Mouse (Mus musculus) neural tube, embryonic 14.5 days (tissue): Measurements from ENCODE around the gene Osbpl10. TPM values are rescaled to one million over a fixed set of nuclear protein-coding genes. Genes with fewer than 3 reads are reported as not detected.

Experiments
- ATAC-seq: fragments of 200-750 bp; cut with Nextera tagmentation; 2 replicates; pipeline ENCODE4 v1.8.0; 2017; ENCODE audit warnings: low read depth, mild to moderate bottlenecking, moderate TSS enrichment, moderate library complexity
- H3K27ac ChIP-seq: fragments of 300-500 bp; sonication (generic); 2 replicates; pipeline ENCODE4 v1.5.1; 2014; ENCODE audit warnings: low read depth, mild to moderate bottlenecking, control low read depth, low read length, moderate library complexity, mixed read lengths
- H3K27me3 ChIP-seq: fragments of 300-500 bp; sonication (generic); 2 replicates; pipeline ENCODE4 v1.6.1; 2014; ENCODE audit warnings: low read length; ENCODE audit not compliant: control insufficient read depth, insufficient read depth
- H3K36me3 ChIP-seq: fragments of 300-500 bp; sonication (generic); 2 replicates; pipeline ENCODE4 v1.6.1; 2014; ENCODE audit warnings: low read length, mixed read lengths; ENCODE audit not compliant: control insufficient read depth, insufficient read depth
- H3K4me1 ChIP-seq: fragments of 300-500 bp; sonication (generic); 2 replicates; pipeline ENCODE4 v1.6.1; 2014; ENCODE audit warnings: low read length; ENCODE audit not compliant: control insufficient read depth, insufficient read depth
- H3K4me2 ChIP-seq: fragments of 300-500 bp; sonication (generic); 2 replicates; pipeline ENCODE4 v1.6.1; 2014; ENCODE audit warnings: mild to moderate bottlenecking, low read depth, low read length, control low read depth
- H3K4me3 ChIP-seq: fragments of 300-500 bp; sonication (generic); 2 replicates; pipeline ENCODE4 v1.5.1; 2014; ENCODE audit warnings: low read depth, low read length, control low read depth, mixed read lengths
- H3K9ac ChIP-seq: fragments of 300-500 bp; sonication (generic); replicated peaks from 2 replicates; pipeline ENCODE4 v1.6.1; 2014; ENCODE audit warnings: low read depth, mild to moderate bottlenecking, control low read depth, low read length, mixed read lengths
- H3K9me3 ChIP-seq: fragments of 300-500 bp; sonication (generic); 2 replicates; pipeline ENCODE4 v1.6.1; 2016; ENCODE audit warnings: low read length; ENCODE audit not compliant: control insufficient read depth
- whole genome bisulfite sequencing: fragments of 180-500 bp; shearing (Covaris S2); extraction: QIAGEN DNeasy Blood & Tissue Kit; methylation state at CpG from one replicate; pipeline ENCODE4 v1.1.7; 2014; 5-methylcytosine and 5-hydroxymethylcytosine counted together
- polyA plus RNA-seq: library from polyadenylated mRNA; unstranded; fragments of >200 nt; fragmentation: Nextera tagmentation; extraction: Ambion mirVana; gene quantifications from 2 replicates; pipeline ENCODE4 v1.2.1, GENCODE M21; 2014

Osbpl10 gene
- polyA plus RNA-seq, result 2.9 and 3.3 TPM in 2 replicates

GRCm38 (mm10) chr9:114978281-114979111, at the start of gene Osbpl10:
Gene Osbpl10 (plus strand): TSS chr9:114978569.
- H3K27ac ChIP-seq, result peak within 1 kb of the TSS; percentile 78
- peak within 1 kb of the TSS; percentile 73 for H3K4me3 ChIP-seq
- H3K9ac ChIP-seq, result peak within 1 kb of the TSS; percentile 83
- ATAC-seq, result peak; percentile 86
- peak within 1 kb of the TSS; percentile 83 for H3K4me2 ChIP-seq
- WGBS, result under 1% methylated on average over 49 of the region's 86 CpGs
- peaks cover 6% of the 10 kb centered on the region; the same call in 1 of the 2 replicates for H3K4me1 ChIP-seq
- no peaks in the 10 kb centered on the region for H3K36me3 ChIP-seq
- H3K27me3 ChIP-seq, result no peaks in the 10 kb centered on the region
- H3K9me3 ChIP-seq, result no peaks in the 10 kb centered on the region

GRCm38 (mm10) chr9:114930464-114931090, 47.8 kb upstream of the Osbpl10 start:
- Histone ChIP-seq H3K27ac (no peak overlapping the region), H3K4me3 (no peak overlapping the region)
- WGBS, result 81% methylated on average over 9 of the region's 9 CpGs

GRCm38 (mm10) chr9:114932607-114933006, 45.8 kb upstream of the Osbpl10 start:
- 0 out of 2 replicates have a peak overlapping the region, but pooled peaks have one; percentile 12 for H3K9ac ChIP-seq
- no peak overlapping the region for H3K27ac ChIP-seq
- peak overlapping the region; percentile 99 for H3K4me2 ChIP-seq
- ATAC-seq, result no peak
- H3K4me3 ChIP-seq, result peak overlapping the region; percentile 73
- no peaks in the 10 kb centered on the region for H3K36me3 ChIP-seq
- 28% methylated on average over 13 of the region's 13 CpGs for WGBS
- no peaks in the 10 kb centered on the region for H3K9me3 ChIP-seq
- peaks cover 7% of the 10 kb centered on the region; the same call in 1 of the 2 replicates for H3K4me1 ChIP-seq
- H3K27me3 ChIP-seq, result no peaks in the 10 kb centered on the region

More at GRCm38 (mm10) chr9:114930464-114931090, 47.8 kb upstream of the Osbpl10 start:
- no peaks in the 10 kb centered on the region for H3K36me3 ChIP-seq
- no peak for ATAC-seq
- peaks cover 7% of the 10 kb centered on the region; the same call in 1 of the 2 replicates for H3K4me1 ChIP-seq
- H3K4me2 ChIP-seq, result no peak overlapping the region
- H3K9me3 ChIP-seq, result no peaks in the 10 kb centered on the region
- H3K9ac ChIP-seq, result no peak overlapping the region
- no peaks in the 10 kb centered on the region for H3K27me3 ChIP-seq

GRCm38 (mm10) chr9:114933037-114933722, 45.2 kb upstream of the Osbpl10 start:
- no peaks in the 10 kb centered on the region for H3K36me3 ChIP-seq
- H3K4me1 ChIP-seq, result peaks cover 7% of the 10 kb centered on the region; the same call in 1 of the 2 replicates
- H3K4me2 ChIP-seq, result peak overlapping the region; percentile 99
- H3K4me3 ChIP-seq, result peak overlapping the region; percentile 73
- peak overlapping the region; percentile 80 for H3K9ac ChIP-seq
- no peaks in the 10 kb centered on the region for H3K9me3 ChIP-seq
- H3K27me3 ChIP-seq, result no peaks in the 10 kb centered on the region
- peak overlapping the region; percentile 64 for H3K27ac ChIP-seq
- WGBS, result under 1% methylated on average over 50 of the region's 50 CpGs
- peak; percentile 55; the same call in 1 of the 2 replicates for ATAC-seq

GRCm38 (mm10) chr9:114933723-114934171, 44.6 kb upstream of the Osbpl10 start, which contains the start of gene Gpd1l:
Gene Gpd1l (minus strand): TSS chr9:114933987.
- H3K9ac ChIP-seq, result peak within 1 kb of the TSS; percentile 80
- H3K9me3 ChIP-seq, result no peaks in the 10 kb centered on the region
- H3K4me3 ChIP-seq, result peak within 1 kb of the TSS; percentile 73
- H3K36me3 ChIP-seq, result no peaks in the 10 kb centered on the region
- H3K4me1 ChIP-seq, result peaks cover 7% of the 10 kb centered on the region; the same call in 1 of the 2 replicates
- H3K4me2 ChIP-seq, result peak within 1 kb of the TSS; percentile 99
- no peaks in the 10 kb centered on the region for H3K27me3 ChIP-seq
- under 1% methylated on average over 30 of the region's 30 CpGs for WGBS
- H3K27ac ChIP-seq, result peak within 1 kb of the TSS; percentile 64
- ATAC-seq, result peak; percentile 98

GRCm38 (mm10) chr9:114934231-114934630, 44.1 kb upstream of the Osbpl10 start:
- 0 out of 2 replicates have a peak, but pooled peaks have one; percentile 2 for ATAC-seq
- WGBS, result 73% methylated on average over 11 of the region's 11 CpGs
- H3K4me2 ChIP-seq, result peak overlapping the region; percentile 99
- H3K27ac ChIP-seq, result no peak overlapping the region
- H3K9ac ChIP-seq, result no peak overlapping the region
- H3K36me3 ChIP-seq, result no peaks in the 10 kb centered on the region
- H3K9me3 ChIP-seq, result no peaks in the 10 kb centered on the region
- H3K27me3 ChIP-seq, result no peaks in the 10 kb centered on the region
- H3K4me1 ChIP-seq, result peaks cover 7% of the 10 kb centered on the region; the same call in 1 of the 2 replicates
- no peak overlapping the region for H3K4me3 ChIP-seq

- Histone ChIP-seq H3K27me3 (no peaks in the 10 kb centered on the region), H3K27ac (no peak overlapping the region), H3K4me2 (no peak overlapping the region), H3K9ac (no peak overlapping the region), H3K36me3 (no peaks in the 10 kb centered on the region), H3K4me3 (no peak overlapping the region), H3K9me3 (no peaks in the 10 kb centered on the region), H3K4me1 (peaks cover 7% of the 10 kb centered on the region; the same call in 1 of the 2 replicates)
- 79% methylated on average over 4 of the region's 4 CpGs for WGBS
- ATAC-seq, result no peak
These were observed 43.0 kb upstream of the Osbpl10 start for GRCm38 (mm10) chr9:114935321-114935720.

- 83% methylated on average over 2 of the region's 2 CpGs for WGBS
- no peaks in the 10 kb centered on the region for H3K27me3 ChIP-seq
- H3K4me1 ChIP-seq, result peaks cover 7% of the 10 kb centered on the region; the same call in 1 of the 2 replicates
- no peak overlapping the region for H3K4me2 ChIP-seq
- no peak overlapping the region for H3K9ac ChIP-seq
- no peaks in the 10 kb centered on the region for H3K9me3 ChIP-seq
- ATAC-seq, result no peak
- no peak overlapping the region for H3K4me3 ChIP-seq
- no peak overlapping the region for H3K27ac ChIP-seq
- H3K36me3 ChIP-seq, result no peaks in the 10 kb centered on the region
These were observed 41.7 kb upstream of the Osbpl10 start for GRCm38 (mm10) chr9:114936687-114937086.
